Mouse (Mus musculus) embryonic fibroblast, embryonic 13.5 days (primary cell): ENCODE results near the gene Htr5a.

Experiments used
- CTCF ChIP-seq: IDR thresholded peaks from 2 replicates; pipeline ENCODE4 v1.5.1; 2011; ENCODE audit warnings: mild to moderate bottlenecking, control low read depth, low read length, moderate library complexity, borderline replicate concordance; ENCODE audit not compliant: insufficient read depth
- POLR2A ChIP-seq: IDR thresholded peaks from 2 replicates; pipeline ENCODE4 v1.6.1; 2011; ENCODE audit warnings: low read depth, mild to moderate bottlenecking, control low read depth, low read length, moderate library complexity

DNA sequence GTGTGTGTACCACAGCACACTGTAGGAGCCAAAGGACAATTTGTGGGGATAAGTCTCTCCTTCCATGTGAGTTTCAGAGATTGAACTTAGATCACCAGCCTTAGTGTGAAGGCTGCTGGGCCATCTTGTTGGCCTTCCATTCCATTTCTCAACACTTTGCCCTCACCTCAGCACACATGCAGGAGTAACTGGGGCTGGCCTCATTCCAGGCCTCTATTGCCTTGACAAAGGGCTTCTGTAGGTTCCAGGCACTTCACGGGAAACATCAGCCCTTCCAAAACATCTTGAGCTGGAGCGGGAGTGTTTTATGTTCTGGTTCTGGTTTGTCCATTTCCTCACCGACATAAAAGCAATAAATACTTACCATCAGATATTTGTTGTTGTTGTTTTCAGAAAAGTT, 54.0 kb downstream of the Htr5a start:
- TF ChIP-seq CTCF (no peak), POLR2A (no peak)
